Mouse (Mus musculus) frontal cortex, adult 2 months (tissue): ENCODE measurements at regions not wholly inside any gene's neighbourhood (a gene's known extent, or its start where the extent isn't known, plus 50 kb on each side); places are given as distances from the start of the nearest gene placed in this dataset.

Experiments
- DNase-seq, 2 experiments: peaks; one replicate each; pipeline ENCODE4 v3.0.0; 2022; ENCODE audit warnings: low spot score in 1 of 2; ENCODE audit errors: extremely low spot score in 1 of 2

GRCm38 (mm10) chr4:83986951-83987822 lies 461.8 kb downstream of the Ccdc171 start:
- no peak for DNase-seq

- DNase-seq, result no peak
Observed at GRCm38 (mm10) chr4:83987846-83988245, 462.5 kb downstream of the Ccdc171 start.

GRCm38 (mm10) chr4:83988314-83988713 lies 463.0 kb downstream of the Ccdc171 start:
- no peak for DNase-seq

- DNase-seq, result no peak
Observed at GRCm38 (mm10) chr4:83990126-83990989, 465.0 kb downstream of the Ccdc171 start.

GRCm38 (mm10) chr4:83991195-83991594 lies 465.9 kb downstream of the Ccdc171 start:
- DNase-seq, result no peak

GRCm38 (mm10) chr4:83997079-83997478 lies 471.7 kb downstream of the Ccdc171 start:
- DNase-seq, result no peak

GRCm38 (mm10) chr4:84001645-84002044 lies 476.3 kb downstream of the Ccdc171 start:
- DNase-seq, result no peak

GRCm38 (mm10) chr4:84004055-84004778 lies 478.9 kb downstream of the Ccdc171 start:
- DNase-seq, result no peak

GRCm38 (mm10) chr4:84004786-84005382 lies 479.5 kb downstream of the Ccdc171 start:
- DNase-seq, result no peak

- DNase-seq, result no peak
Observed at GRCm38 (mm10) chr4:84011941-84012340, 486.6 kb downstream of the Ccdc171 start.

- no peak for DNase-seq
Observed at GRCm38 (mm10) chr4:84015139-84015538, 489.8 kb downstream of the Ccdc171 start.

GRCm38 (mm10) chr4:84015552-84016169 lies 490.3 kb downstream of the Ccdc171 start:
- DNase-seq, result no peak

GRCm38 (mm10) chr4:84018135-84018534 lies 492.8 kb downstream of the Ccdc171 start:
- no peak for DNase-seq

- no peak for DNase-seq
Observed at GRCm38 (mm10) chr4:84018774-84019173, 493.4 kb downstream of the Ccdc171 start.

GRCm38 (mm10) chr4:84019500-84020255 lies 494.3 kb downstream of the Ccdc171 start:
- DNase-seq, result no peak

- no peak for DNase-seq
Observed at GRCm38 (mm10) chr4:84020692-84021091, 495.3 kb downstream of the Ccdc171 start.

- DNase-seq, result no peak
Observed at GRCm38 (mm10) chr4:84022323-84022722, 497.0 kb downstream of the Ccdc171 start.

- DNase-seq, result no peak
Observed at GRCm38 (mm10) chr4:84026144-84026543, 500.8 kb downstream of the Ccdc171 start.

GRCm38 (mm10) chr4:84028120-84028519 lies 502.8 kb downstream of the Ccdc171 start:
- no peak for DNase-seq
